Mouse (Mus musculus) MEL (cell line): ENCODE results near the gene Cab39l.

Experiments
- CTCF ChIP-seq, 3 experiments: IDR thresholded peaks in 2 of 3; conservative IDR thresholded peaks in 1 of 3; 2 replicates each; pipeline ENCODE4 v1.5.1; 2011 to 2012; ENCODE audit warnings: low read length in 3 of 3, low read depth in 2 of 3, mild to moderate bottlenecking in 2 of 3, improper control_type of control experiment in 1 of 3, inconsistent platforms in 1 of 3, mixed read lengths in 1 of 3, moderate library complexity in 1 of 3; ENCODE audit not compliant: control insufficient read depth in 1 of 3, insufficient read depth in 1 of 3, poor library complexity in 1 of 3, severe bottlenecking in 1 of 3
- GABPA ChIP-seq: IDR thresholded peaks from 2 replicates; pipeline ENCODE4 v1.6.1; 2012; ENCODE audit warnings: low read depth, mild to moderate bottlenecking, inconsistent platforms, low read length, improper control_type of control experiment, moderate library complexity
- JUND ChIP-seq: IDR thresholded peaks from 2 replicates; pipeline ENCODE4 v1.6.1; 2011; ENCODE audit warnings: low read depth, mild to moderate bottlenecking, improper control_type of control experiment, low read length
- TCF12 ChIP-seq: IDR thresholded peaks from 2 replicates; pipeline ENCODE4 v1.6.1; 2014; ENCODE audit warnings: low read depth, mild to moderate bottlenecking, inconsistent platforms, low read length, improper control_type of control experiment, moderate library complexity

DNA sequence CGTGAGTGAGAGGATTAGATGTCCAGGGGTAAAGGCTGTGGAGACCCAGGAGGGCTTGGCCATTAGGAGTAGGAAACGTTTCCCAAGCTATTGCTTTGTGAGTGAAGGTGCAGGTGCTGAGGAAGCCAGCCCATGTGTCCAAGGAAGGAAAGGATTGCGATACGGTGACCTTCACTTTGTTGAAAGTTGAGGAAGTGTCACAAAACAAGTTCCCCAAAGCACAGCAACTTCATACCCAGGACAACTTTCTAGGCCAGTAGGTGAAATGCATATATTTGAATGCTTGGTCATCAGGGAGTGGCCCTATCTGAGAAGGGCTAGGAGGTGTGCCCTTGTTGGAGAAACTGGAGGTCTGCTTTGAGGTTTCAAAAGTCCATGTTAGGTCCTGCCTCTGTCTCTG is 116.3 kb downstream of the Cab39l start:
- no peak for TF ChIP-seq CTCF (IDR thresholded peaks at IDR 0.05 in 2 of 3, conservative IDR thresholded peaks at IDR 0.05 in 1 of 3; ENCODE audit: control insufficient read depth in 1 of 3, insufficient read depth in 1 of 3, low read depth in 2 of 3, low read length in 3 of 3, poor library complexity in 1 of 3, severe bottlenecking in 1 of 3)
- no peak for TF ChIP-seq GABPA
- TF ChIP-seq JUND, result no peak
- no peak for TF ChIP-seq TCF12
